Mouse (Mus musculus) stomach, embryonic 14.5 days (tissue): ENCODE results near the gene Reep3. TPM values are rescaled to one million over a fixed set of nuclear protein-coding genes. Genes with fewer than 3 reads are reported as not detected.

Experiments
- ATAC-seq: fragments of 200-750 bp; cut with Nextera tagmentation; 2 replicates; pipeline ENCODE4 v1.8.0; 2017; ENCODE audit warnings: low read depth, moderate TSS enrichment; ENCODE audit not compliant: insufficient number of reproducible peaks, insufficient read depth, low FRiP score
- H3K27ac ChIP-seq: fragments of 300-500 bp; sonication (generic); 2 replicates; pipeline ENCODE4 v1.5.1; 2014; ENCODE audit warnings: mild to moderate bottlenecking, low read length, moderate library complexity, mixed read lengths
- H3K27me3 ChIP-seq: fragments of 300-500 bp; sonication (generic); 2 replicates; pipeline ENCODE4 v1.6.1; 2014; ENCODE audit warnings: low read length, control low read depth, mixed read lengths; ENCODE audit not compliant: control insufficient read depth, insufficient read depth
- H3K36me3 ChIP-seq: fragments of 300-500 bp; sonication (generic); 2 replicates; pipeline ENCODE4 v1.6.1; 2014; ENCODE audit warnings: mild to moderate bottlenecking, control low read depth, low read length, moderate library complexity, mixed read lengths; ENCODE audit not compliant: control insufficient read depth, insufficient read depth
- H3K4me1 ChIP-seq: fragments of 300-500 bp; sonication (generic); 2 replicates; pipeline ENCODE4 v1.6.1; 2014; ENCODE audit warnings: low read length, control low read depth, mixed read lengths; ENCODE audit not compliant: control insufficient read depth, insufficient read depth
- H3K4me2 ChIP-seq: fragments of 300-500 bp; sonication (generic); replicated peaks from 2 replicates; pipeline ENCODE4 v1.6.1; 2014; ENCODE audit warnings: low read depth, low read length, control low read depth
- H3K4me3 ChIP-seq: fragments of 300-500 bp; sonication (generic); 2 replicates; pipeline ENCODE4 v1.5.1; 2014; ENCODE audit warnings: low read depth, low read length, control low read depth
- H3K9ac ChIP-seq: fragments of 300-500 bp; sonication (generic); replicated peaks from 2 replicates; pipeline ENCODE4 v1.6.1; 2014; ENCODE audit warnings: low read depth, mild to moderate bottlenecking, control low read depth, low read length, moderate library complexity, mixed read lengths
- H3K9me3 ChIP-seq: fragments of 300-500 bp; sonication (generic); 2 replicates; pipeline ENCODE4 v1.6.1; 2016; ENCODE audit warnings: low read depth, low read length, control low read depth; ENCODE audit not compliant: control insufficient read depth
- WGBS: fragments of 180-500 bp; shearing (Covaris S2); extraction: QIAGEN DNeasy Blood & Tissue Kit; methylation state at CpG from one replicate; pipeline ENCODE4 v1.1.7; 2014; 5-methylcytosine and 5-hydroxymethylcytosine counted together
- polyA plus RNA-seq: library from polyadenylated mRNA; unstranded; fragments of >200 nt; fragmentation: Nextera tagmentation; extraction: Ambion mirVana; gene quantifications from 2 replicates; pipeline ENCODE4 v1.2.1, GENCODE M21; 2014

The Reep3 gene
- polyA plus RNA-seq, 1 experiment from 2014 or later: 52.6 TPM

DNA sequence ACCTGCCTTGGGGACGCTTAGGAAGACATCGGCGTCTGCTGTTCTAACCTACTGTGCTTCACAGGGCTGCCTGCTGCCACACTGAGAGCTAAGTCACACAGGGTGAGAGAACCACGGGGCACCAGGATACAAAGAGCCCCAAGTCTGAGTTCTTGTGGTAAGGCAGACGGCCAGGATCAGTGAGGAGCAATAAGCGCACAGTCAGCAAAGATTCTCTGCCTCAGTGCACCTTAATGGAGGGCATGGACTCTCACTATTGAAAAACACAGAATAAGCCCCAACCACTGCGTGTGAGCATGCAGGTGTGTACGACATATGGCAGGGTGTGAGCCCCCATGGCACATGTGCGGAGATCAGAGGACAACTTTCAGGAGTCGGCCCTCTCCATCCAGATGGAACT lies 60.2 kb downstream of the Reep3 start:
- Histone ChIP-seq H3K27me3 (no peaks in the 10 kb centered on the region), H3K4me1 (no peaks in the 10 kb centered on the region), H3K4me2 (no peak overlapping the region), H3K9ac (no peak overlapping the region), H3K36me3 (no peaks in the 10 kb centered on the region; the same call in 1 of the 2 replicates), H3K4me3 (no peak overlapping the region), H3K27ac (no peak overlapping the region), H3K9me3 (no peaks in the 10 kb centered on the region)
- 89% methylated on average over 10 of the region's 10 CpGs for WGBS
- ATAC-seq: no peak

DNA sequence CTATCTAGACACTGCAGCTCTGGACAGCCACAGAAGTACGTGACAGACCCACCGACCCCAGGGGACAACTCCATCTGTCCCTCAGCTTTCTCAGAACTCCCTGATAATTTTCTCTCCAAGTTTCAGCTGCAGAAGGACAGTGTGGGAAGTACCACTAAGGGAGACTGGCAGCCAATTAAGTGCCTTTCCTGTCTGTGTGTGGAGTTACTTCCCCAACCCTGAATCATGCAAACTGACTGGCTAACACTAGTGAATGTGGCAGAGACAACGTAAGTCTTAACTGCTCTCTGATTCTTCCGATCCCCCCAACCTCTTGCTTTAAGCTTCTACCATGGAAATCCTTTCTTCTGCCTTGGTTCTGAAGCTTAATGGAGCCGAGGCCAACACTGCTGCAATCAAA lies 60.6 kb downstream of the Reep3 start:
- Histone ChIP-seq H3K36me3 (no peaks in the 10 kb centered on the region; the same call in 1 of the 2 replicates), H3K27me3 (no peaks in the 10 kb centered on the region), H3K4me2 (no peak overlapping the region), H3K9ac (no peak overlapping the region), H3K4me3 (no peak overlapping the region), H3K9me3 (no peaks in the 10 kb centered on the region), H3K27ac (no peak overlapping the region), H3K4me1 (no peaks in the 10 kb centered on the region)
- no peak for ATAC-seq
- WGBS: 80% methylated on average over 5 of the region's 5 CpGs

GRCm38 (mm10) chr10:67031186-67031585 lies 65.6 kb downstream of the Reep3 start:
- no peaks in the 10 kb centered on the region for H3K9me3 ChIP-seq
- H3K27me3 ChIP-seq: no peaks in the 10 kb centered on the region
- H3K4me2 ChIP-seq: no peak overlapping the region
- WGBS: 48% methylated on average over 7 of the region's 7 CpGs
- peaks cover 4% of the 10 kb centered on the region for H3K4me1 ChIP-seq
- H3K36me3 ChIP-seq: peaks cover 2% of the 10 kb centered on the region; the same call in 1 of the 2 replicates
- H3K4me3 ChIP-seq: no peak overlapping the region
- H3K27ac ChIP-seq: no peak overlapping the region
- no peak overlapping the region for H3K9ac ChIP-seq
- no peak for ATAC-seq

GRCm38 (mm10) chr10:67029297-67029696 lies 67.4 kb downstream of the Reep3 start:
- peaks cover 2% of the 10 kb centered on the region; the same call in 1 of the 2 replicates for H3K36me3 ChIP-seq
- no peak overlapping the region for H3K4me3 ChIP-seq
- 86% methylated on average over 12 of the region's 12 CpGs for WGBS
- no peaks in the 10 kb centered on the region for H3K27me3 ChIP-seq
- no peak overlapping the region for H3K9ac ChIP-seq
- H3K9me3 ChIP-seq: no peaks in the 10 kb centered on the region
- peaks cover 11% of the 10 kb centered on the region for H3K4me1 ChIP-seq
- ATAC-seq: no peak
- H3K4me2 ChIP-seq: no peak overlapping the region
- H3K27ac ChIP-seq: no peak overlapping the region

- peaks cover 2% of the 10 kb centered on the region; the same call in 1 of the 2 replicates for H3K36me3 ChIP-seq
- ATAC-seq: no peak
- H3K4me2 ChIP-seq: no peak overlapping the region
- H3K9ac ChIP-seq: no peak overlapping the region
- H3K27ac ChIP-seq: peak overlapping the region; percentile 72; the same call in 1 of the 2 replicates
- peaks cover 11% of the 10 kb centered on the region for H3K4me1 ChIP-seq
- no peaks in the 10 kb centered on the region for H3K9me3 ChIP-seq
- H3K4me3 ChIP-seq: no peak overlapping the region
- WGBS: 86% methylated on average over 8 of the region's 8 CpGs
- no peaks in the 10 kb centered on the region for H3K27me3 ChIP-seq
Observed at GRCm38 (mm10) chr10:67026375-67026774, 70.4 kb downstream of the Reep3 start.

GRCm38 (mm10) chr10:67025573-67026236 lies 71.0 kb downstream of the Reep3 start:
- Histone ChIP-seq H3K27ac (peak overlapping the region; percentile 72; the same call in 1 of the 2 replicates), H3K4me1 (peaks cover 11% of the 10 kb centered on the region), H3K4me2 (no peak overlapping the region), H3K27me3 (no peaks in the 10 kb centered on the region), H3K4me3 (no peak overlapping the region), H3K9me3 (no peaks in the 10 kb centered on the region), H3K36me3 (peaks cover 2% of the 10 kb centered on the region; the same call in 1 of the 2 replicates), H3K9ac (no peak overlapping the region)
- ATAC-seq: peak; percentile 62
- WGBS: 51% methylated on average over 10 of the region's 10 CpGs

GRCm38 (mm10) chr10:67024391-67024790 lies 72.4 kb downstream of the Reep3 start:
- WGBS: 97% methylated on average over 6 of the region's 6 CpGs
- Histone ChIP-seq H3K4me3 (no peak overlapping the region), H3K4me1 (peaks cover 11% of the 10 kb centered on the region), H3K4me2 (no peak overlapping the region), H3K36me3 (peaks cover 2% of the 10 kb centered on the region; the same call in 1 of the 2 replicates), H3K27ac (no peak overlapping the region), H3K9me3 (no peaks in the 10 kb centered on the region), H3K9ac (no peak overlapping the region), H3K27me3 (no peaks in the 10 kb centered on the region)
- no peak for ATAC-seq

GRCm38 (mm10) chr10:67023092-67023491 lies 73.7 kb downstream of the Reep3 start:
- 87% methylated on average over 9 of the region's 9 CpGs for WGBS
- Histone ChIP-seq H3K4me3 (no peak overlapping the region), H3K27ac (no peak overlapping the region), H3K36me3 (no peaks in the 10 kb centered on the region; the same call in 1 of the 2 replicates), H3K27me3 (no peaks in the 10 kb centered on the region), H3K9me3 (no peaks in the 10 kb centered on the region), H3K4me2 (no peak overlapping the region), H3K9ac (no peak overlapping the region), H3K4me1 (peaks cover 11% of the 10 kb centered on the region)
- no peak for ATAC-seq

- WGBS: 85% methylated on average over 13 of the region's 13 CpGs
- Histone ChIP-seq H3K27ac (no peak overlapping the region), H3K27me3 (no peaks in the 10 kb centered on the region), H3K36me3 (no peaks in the 10 kb centered on the region; the same call in 1 of the 2 replicates), H3K4me1 (peaks cover 11% of the 10 kb centered on the region), H3K4me2 (no peak overlapping the region), H3K9me3 (no peaks in the 10 kb centered on the region), H3K4me3 (no peak overlapping the region), H3K9ac (no peak overlapping the region)
- no peak for ATAC-seq
Observed at GRCm38 (mm10) chr10:67021494-67021893, 75.3 kb downstream of the Reep3 start.
